Mouse (Mus musculus) liver, postnatal 0 days (tissue): ENCODE measurements around the gene Icam4. TPM values are rescaled to one million over a fixed set of nuclear protein-coding genes. Genes with fewer than 3 reads are reported as not detected.

Experiments
- ATAC-seq: fragments of 200-750 bp; cut with Nextera tagmentation; 2 replicates; pipeline ENCODE4 v1.8.0; 2017; ENCODE audit warnings: mild to moderate bottlenecking, moderate library complexity
- DNase-seq: peaks from one replicate; pipeline ENCODE4 v3.0.0-alpha.2; 2016
- H3K27ac ChIP-seq: fragments of 300-500 bp; sonication (generic); 2 replicates; pipeline ENCODE4 v1.5.1; 2014; ENCODE audit warnings: antibody characterized with exemption, moderate library complexity, mild to moderate bottlenecking, low read depth
- H3K27me3 ChIP-seq: fragments of 300-500 bp; sonication (generic); 2 replicates; pipeline ENCODE4 v1.6.1; 2014; ENCODE audit warnings: low read length, control low read depth, mixed read lengths; ENCODE audit not compliant: insufficient read depth
- H3K36me3 ChIP-seq: fragments of 300-500 bp; sonication (generic); replicated peaks from 2 replicates; pipeline ENCODE4 v1.6.1; 2014; ENCODE audit warnings: mild to moderate bottlenecking, control low read depth, low read length, moderate library complexity, mixed read lengths; ENCODE audit not compliant: insufficient read depth
- H3K4me1 ChIP-seq: fragments of 300-500 bp; sonication (generic); 2 replicates; pipeline ENCODE4 v1.6.1; 2014; ENCODE audit warnings: antibody characterized with exemption, mild to moderate bottlenecking, control low read depth; ENCODE audit not compliant: insufficient read depth
- H3K4me2 ChIP-seq: fragments of 300-500 bp; sonication (generic); 2 replicates; pipeline ENCODE4 v1.6.1; 2014; ENCODE audit warnings: low read depth, mild to moderate bottlenecking, low read length, moderate library complexity, mixed read lengths
- H3K4me3 ChIP-seq: fragments of 300-500 bp; sonication (generic); 2 replicates; pipeline ENCODE4 v1.5.1; 2014; ENCODE audit warnings: low read depth, low read length
- H3K9ac ChIP-seq: fragments of 300-500 bp; sonication (generic); replicated peaks from 2 replicates; pipeline ENCODE4 v1.6.1; 2014; ENCODE audit warnings: mild to moderate bottlenecking, moderate library complexity
- H3K9me3 ChIP-seq: fragments of 300-500 bp; sonication (generic); 2 replicates; pipeline ENCODE4 v1.6.1; 2016; ENCODE audit warnings: mild to moderate bottlenecking, control low read depth, low read length, mixed read lengths
- CTCF ChIP-seq: sonication (generic); IDR thresholded peaks from 2 replicates; pipeline ENCODE4 v1.5.1; 2016; ENCODE audit warnings: antibody characterized with exemption, low read depth
- EP300 ChIP-seq: IDR thresholded peaks from 2 replicates; pipeline ENCODE4 v1.6.1; 2016; ENCODE audit warnings: antibody characterized with exemption, low read depth, mild to moderate bottlenecking
- WGBS: fragments of 180-500 bp; shearing (Covaris S2); extraction: QIAGEN DNeasy Blood & Tissue Kit; methylation state at CpG from one replicate; pipeline ENCODE4 v1.1.7; 2014; ENCODE audit not compliant: insufficient replicate concordance; 5-methylcytosine and 5-hydroxymethylcytosine counted together
- polyA plus RNA-seq: library from polyadenylated mRNA; unstranded; fragments of >200 nt; fragmentation: Nextera tagmentation; extraction: Ambion mirVana; gene quantifications from 2 replicates; pipeline ENCODE4 v1.2.1, GENCODE M21; 2015

The Icam4 gene
- polyA plus RNA-seq, 1 experiment from 2014 or later = 57.7 TPM

DNA sequence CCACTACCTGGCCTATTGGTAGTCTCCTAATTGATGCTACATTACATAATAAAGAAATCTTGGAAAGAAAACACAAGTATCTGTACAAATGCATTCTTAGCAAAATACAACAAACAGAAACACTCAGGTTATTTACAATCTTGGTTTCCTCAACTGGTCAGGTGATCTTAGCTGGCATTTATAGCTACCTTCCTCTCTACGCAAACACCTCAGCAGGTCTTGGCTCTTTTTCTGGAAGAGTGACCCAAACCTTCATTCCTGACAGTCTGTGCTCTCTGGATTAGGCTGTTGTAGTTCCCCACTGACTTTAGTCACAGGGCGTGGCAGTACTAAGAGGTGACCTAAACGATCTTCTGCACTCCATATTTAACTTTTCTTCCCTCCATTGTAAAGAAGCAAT lies 16.1 kb downstream of the Icam4 start:
- no peak overlapping the region for H3K4me2 ChIP-seq
- WGBS = 62% methylated on average over 3 of the region's 3 CpGs
- H3K4me3 ChIP-seq = no peak overlapping the region
- H3K27ac ChIP-seq = no peak overlapping the region
- no peaks in the 10 kb centered on the region for H3K9me3 ChIP-seq
- H3K27me3 ChIP-seq = 0 out of 2 replicates have a peak, but pooled peaks cover 3% of the 10 kb centered on the region
- DNase-seq (no peak), ATAC-seq (no peak)
- H3K9ac ChIP-seq = no peak overlapping the region
- TF ChIP-seq EP300 (no peak), CTCF (no peak)
- H3K36me3 ChIP-seq = no peaks in the 10 kb centered on the region
- H3K4me1 ChIP-seq = no peaks in the 10 kb centered on the region; the same call in 1 of the 2 replicates

DNA sequence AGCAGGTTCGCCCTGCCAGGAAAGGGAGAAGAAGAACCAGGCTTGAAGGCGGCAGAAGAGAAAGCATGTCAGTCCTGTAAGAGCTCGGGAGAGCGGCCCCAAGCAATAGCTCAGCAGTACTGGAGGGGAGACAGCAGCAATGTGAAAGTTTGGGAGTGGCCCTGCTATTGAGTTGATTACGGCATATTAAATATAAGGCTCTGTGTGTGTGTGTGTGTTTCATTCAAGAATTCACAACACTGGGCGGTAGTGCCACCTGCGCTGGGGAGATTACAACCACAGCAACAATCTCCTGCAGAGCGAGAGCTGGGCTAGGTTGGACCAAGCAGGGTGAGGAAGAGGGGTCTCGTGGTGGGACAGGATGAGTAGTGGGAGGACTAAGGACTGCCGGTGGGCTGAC lies 22.4 kb downstream of the Icam4 start:
- 50% methylated on average over 10 of the region's 10 CpGs for WGBS

DNA sequence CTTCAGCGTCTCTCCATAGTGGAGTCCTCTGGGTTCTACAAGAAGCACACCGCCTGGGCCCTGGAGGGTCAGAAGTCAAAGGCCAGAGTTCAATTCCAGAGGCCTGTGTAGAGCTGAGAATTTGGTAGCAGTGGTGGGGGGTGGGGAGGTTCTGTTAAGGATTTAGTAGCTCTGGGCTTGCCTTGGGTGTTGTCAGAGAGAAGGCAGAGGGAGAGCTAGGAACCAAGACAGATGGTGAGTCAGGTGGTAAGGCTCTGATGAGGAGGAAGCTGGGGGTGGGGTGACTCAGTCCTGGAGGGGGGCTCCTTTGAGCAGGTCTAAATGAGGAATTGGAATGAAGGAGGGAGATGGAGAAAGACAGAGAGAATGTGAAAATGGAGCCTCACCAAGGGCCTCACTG lies 33.8 kb downstream of the Icam4 start:
- H3K9me3 ChIP-seq = no peaks in the 10 kb centered on the region
- DNase-seq (no peak), ATAC-seq (no peak)
- H3K27me3 ChIP-seq = no peaks in the 10 kb centered on the region
- H3K9ac ChIP-seq = no peak overlapping the region
- no peak overlapping the region for H3K27ac ChIP-seq
- peaks cover 13% of the 10 kb centered on the region for H3K36me3 ChIP-seq
- no peak overlapping the region for H3K4me2 ChIP-seq
- WGBS = 87% methylated on average over 2 of the region's 2 CpGs
- no peak overlapping the region for H3K4me3 ChIP-seq
- TF ChIP-seq CTCF = no peak
- no peaks in the 10 kb centered on the region for H3K4me1 ChIP-seq

More for the DNA sequence above, 22.4 kb downstream of the Icam4 start:
- Histone ChIP-seq H3K9ac (no peak overlapping the region), H3K36me3 (no peaks in the 10 kb centered on the region), H3K4me2 (no peak overlapping the region), H3K4me1 (no peaks in the 10 kb centered on the region), H3K4me3 (no peak overlapping the region), H3K27me3 (no peaks in the 10 kb centered on the region), H3K27ac (no peak overlapping the region), H3K9me3 (no peaks in the 10 kb centered on the region)
- DNase-seq (no peak), ATAC-seq (peak; percentile 58)
- TF ChIP-seq CTCF = no peak
- TF ChIP-seq EP300 = no peak

DNA sequence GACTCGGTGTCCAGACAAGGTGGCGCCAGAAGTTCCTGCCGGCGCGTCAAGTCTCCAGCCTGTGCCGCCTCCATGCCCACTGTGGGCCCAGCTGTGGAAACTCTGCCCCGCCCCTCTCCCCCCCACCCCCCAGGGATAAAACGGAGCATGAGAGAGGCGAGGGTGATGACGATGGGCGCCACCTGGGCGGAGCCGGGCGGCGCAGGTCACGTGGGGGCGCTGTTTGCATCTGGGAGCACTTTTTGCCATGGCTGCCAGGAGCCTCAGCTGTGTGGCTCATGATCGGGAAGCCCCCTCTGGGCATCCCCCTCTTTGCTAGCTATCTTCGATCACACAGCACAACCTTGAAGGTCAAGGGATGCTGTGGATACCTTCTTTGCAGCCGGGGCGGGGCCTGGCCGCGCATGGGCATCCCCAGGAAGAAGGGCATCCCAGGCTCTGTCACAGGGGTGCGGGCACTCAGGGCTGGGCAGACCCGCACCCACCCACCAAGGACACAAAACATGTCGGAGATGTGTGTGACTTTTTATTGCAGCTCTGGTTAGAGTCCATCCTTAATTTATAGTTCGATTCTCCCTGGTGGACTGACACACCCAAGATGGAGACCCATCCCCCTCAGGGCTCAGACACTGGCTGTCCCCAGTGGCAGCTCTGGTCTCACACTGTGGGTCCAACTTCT lies 38.0 kb downstream of the Icam4 start, which contains the start of gene Zglp1:
Gene Zglp1, minus strand, starts transcription at position 88 of the 679 bp plus-strand sequence.
- Histone ChIP-seq H3K4me1 (no peaks in the 10 kb centered on the region; the same call in 1 of the 2 replicates), H3K27ac (no peak within 1 kb of the TSS), H3K27me3 (no peaks in the 10 kb centered on the region), H3K36me3 (peaks cover 16% of the 10 kb centered on the region), H3K9ac (no peak within 1 kb of the TSS), H3K4me3 (no peak within 1 kb of the TSS), H3K9me3 (no peaks in the 10 kb centered on the region), H3K4me2 (no peak within 1 kb of the TSS)
- TF ChIP-seq EP300 (no peak), CTCF (no peak)
- DNase-seq (no peak), ATAC-seq (no peak)
- 89% methylated on average over 26 of the region's 27 CpGs for WGBS

DNA sequence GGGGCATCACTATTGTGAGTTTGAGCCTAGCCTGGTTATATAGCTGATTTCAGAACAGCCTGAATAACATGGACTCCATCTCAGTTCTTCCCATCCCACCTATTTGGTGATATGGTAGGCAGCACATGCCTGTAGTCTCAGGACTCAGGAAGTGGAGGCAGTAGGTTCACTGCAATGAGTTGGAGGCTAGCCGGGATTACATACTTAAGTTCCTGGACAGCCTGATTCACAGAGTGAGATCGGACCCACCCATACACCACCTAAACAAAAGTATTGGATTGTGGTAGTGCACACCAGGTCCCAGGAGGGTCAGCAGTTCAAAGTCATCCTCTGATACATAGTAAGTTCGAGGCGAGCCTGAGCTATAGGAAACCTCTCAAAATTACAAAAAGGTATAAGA lies 43.5 kb downstream of the Icam4 start:
- no peak for TF ChIP-seq CTCF
- no peak for TF ChIP-seq EP300
- Histone ChIP-seq H3K27me3 (no peaks in the 10 kb centered on the region), H3K4me3 (peak overlapping the region; percentile 68), H3K9ac (peak overlapping the region; percentile 69), H3K4me2 (peak overlapping the region; percentile 88), H3K27ac (no peak overlapping the region), H3K4me1 (peaks cover 16% of the 10 kb centered on the region), H3K36me3 (peaks cover 26% of the 10 kb centered on the region), H3K9me3 (no peaks in the 10 kb centered on the region)
- ATAC-seq (peak; percentile 13), DNase-seq (no peak)
- WGBS = 4% methylated on average over 4 of the region's 4 CpGs

DNA sequence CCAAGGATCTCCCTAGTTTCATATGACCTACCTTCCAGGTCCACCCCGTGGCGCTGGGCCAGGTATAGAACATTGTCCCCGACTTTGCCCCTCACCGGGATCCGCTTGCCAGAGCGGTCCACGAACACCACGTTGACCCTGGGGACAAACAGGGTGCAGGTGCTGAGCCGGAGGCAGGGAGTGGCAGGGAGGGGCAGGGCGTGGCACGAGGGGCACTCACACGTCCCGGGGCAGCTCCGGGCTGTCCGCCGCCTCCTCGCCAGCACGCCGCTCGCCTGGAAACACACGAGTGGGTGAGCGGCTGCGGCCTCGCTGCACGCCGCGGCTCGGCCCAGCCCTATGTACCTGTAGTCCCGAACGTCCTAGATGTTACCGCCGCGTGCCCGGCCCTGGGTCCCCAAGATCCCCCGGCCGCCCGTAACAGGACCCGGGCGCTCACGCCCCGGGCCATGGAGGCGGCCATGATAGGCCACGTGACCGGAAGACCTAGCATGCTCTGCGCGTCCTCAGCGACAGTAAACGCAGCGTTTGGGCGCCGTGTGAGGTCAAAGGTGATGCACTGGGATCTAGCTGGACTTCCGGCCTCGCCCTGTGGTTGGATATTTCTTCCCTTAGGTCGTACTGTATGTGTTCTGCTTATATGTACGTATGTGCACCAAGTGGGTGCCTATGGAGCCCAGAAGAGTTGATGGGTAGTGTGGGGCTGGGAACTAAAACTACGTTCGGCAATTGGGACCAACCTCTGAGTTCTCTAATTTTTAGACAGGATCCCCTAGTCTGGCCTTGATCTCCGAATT lies 44.1 kb downstream of the Icam4 start, which contains the start of the genes Gm49373 and Fdx1l:
Gene Gm49373, minus strand, starts transcription at position 53 of the 797 bp plus-strand sequence.
Gene Fdx1l, minus strand, starts transcription at position 571 of the 797 bp plus-strand sequence.
- Histone ChIP-seq H3K9ac (peak within 1 kb of the TSS; percentile 69), H3K4me1 (peaks cover 16% of the 10 kb centered on the region), H3K4me2 (peak within 1 kb of the TSS; percentile 88), H3K27me3 (no peaks in the 10 kb centered on the region), H3K4me3 (peak within 1 kb of the TSS; percentile 68), H3K27ac (peak within 1 kb of the TSS; percentile 64), H3K9me3 (no peaks in the 10 kb centered on the region), H3K36me3 (peaks cover 28% of the 10 kb centered on the region)
- DNase-seq (peak; percentile 91), ATAC-seq (peak; percentile 96)
- TF ChIP-seq CTCF (no peak), EP300 (no peak)
- 2% methylated on average over 57 of the region's 58 CpGs for WGBS
